Mouse (Mus musculus): ENCODE results near the gene Ankrd2.

- TF ChIP-seq CTCF (IDR thresholded peaks at IDR 0.05; ENCODE audit: borderline replicate concordance, insufficient read depth, low read length): no peak
- TF ChIP-seq POLR2A (IDR thresholded peaks at IDR 0.05; ENCODE audit: low read depth, low read length): no peak
These were observed 27.2 kb upstream of the Ankrd2 start for GRCm38 (mm10) chr19:42008586-42008985.

Measured in embryonic fibroblast, embryonic 13.5 days (primary cell).